Comparison of ENCODE assay signal across 8 mouse cellular contexts in genomic region chr5:143526698-143527331, GRCm38 (mm10). TPM values are rescaled to one million over a fixed set of nuclear protein-coding genes. Genes with fewer than 3 reads are reported as not detected.
DNase-seq lines count a peak whose midpoint lies in the region; ATAC-seq lines count a peak whose summit lies in the region.

No protein-coding gene starts in this region.

- H3K27me3 ChIP-seq in hindbrain, embryonic 11.5 days (ENCODE audit: control insufficient read depth, insufficient read depth, low read length), result no peaks in the 10 kb centered on the region
- no peaks in the 10 kb centered on the region for H3K27me3 ChIP-seq in liver, embryonic 11.5 days (replicated peaks; ENCODE audit: control insufficient read depth, insufficient read depth, low read length)

- peak overlapping the region; percentile 94; the same call in 1 of the 2 replicates for H3K27ac ChIP-seq in hindbrain, embryonic 11.5 days (ENCODE audit: low read depth, low read length)
- H3K27ac ChIP-seq in liver, embryonic 11.5 days (ENCODE audit: low read depth, low read length), result peak overlapping the region; percentile 100; the same call in 1 of the 2 replicates

- no peak for ATAC-seq in hindbrain, embryonic 11.5 days (ENCODE audit: low FRiP score)
- no peak for ATAC-seq in liver, embryonic 11.5 days (replicated peaks; ENCODE audit: low FRiP score)

- H3K4me1 ChIP-seq in hindbrain, embryonic 11.5 days (replicated peaks; ENCODE audit: control insufficient read depth, insufficient read depth, low read length), result peaks cover 9% of the 10 kb centered on the region; the same call in 1 of the 2 replicates
- H3K4me1 ChIP-seq in liver, embryonic 11.5 days (replicated peaks; ENCODE audit: control insufficient read depth, insufficient read depth, low read length), result peaks cover 42% of the 10 kb centered on the region

- no peaks in the 10 kb centered on the region for H3K9me3 ChIP-seq in hindbrain, embryonic 11.5 days (ENCODE audit: control insufficient read depth, low read length)
- H3K9me3 ChIP-seq in liver, embryonic 11.5 days (ENCODE audit: control insufficient read depth, low read length), result no peaks in the 10 kb centered on the region

- WGBS in hindbrain, embryonic 11.5 days, result 11% methylated on average over 28 of the region's 28 CpGs
- WGBS in liver, embryonic 11.5 days, result 5% methylated on average over 28 of the region's 28 CpGs

- peak overlapping the region; percentile 97 for H3K4me3 ChIP-seq in hindbrain, embryonic 11.5 days (ENCODE audit: low read depth, low read length)
- H3K4me3 ChIP-seq in liver, embryonic 11.5 days (ENCODE audit: low read depth, low read length), result peak overlapping the region; percentile 99

- DNase-seq in layer of hippocampus, postnatal 10 days (ENCODE audit: low spot score in 2 of 2), result peak; percentile 39 to 40
- DNase-seq in layer of hippocampus, adult 8-10 months (ENCODE audit: low spot score in 2 of 2), result no peak
- peak; percentile 63 for DNase-seq in embryo, embryonic 10.5 days (ENCODE audit: low spot score)
- peak; percentile 45 for DNase-seq in hindbrain, embryonic 11.5 days (ENCODE audit: low spot score)
- DNase-seq in liver, embryonic 11.5 days (ENCODE audit: low spot score), result peak; percentile 47
- DNase-seq in natural killer cell, adult 2 months (ENCODE audit: low spot score in 2 of 2), result peak; percentile 35 to 40
- DNase-seq in left cerebral cortex, adult 11 months (ENCODE audit: low spot score), result no peak
- no peak for DNase-seq in ovary, adult 18-20 months (ENCODE audit: low spot score)

- peak overlapping the region; percentile 62 for H3K4me2 ChIP-seq in hindbrain, embryonic 11.5 days (replicated peaks; ENCODE audit: low read depth, low read length)
- peak overlapping the region; percentile 95 for H3K4me2 ChIP-seq in liver, embryonic 11.5 days

- H3K9ac ChIP-seq in hindbrain, embryonic 11.5 days (ENCODE audit: low read depth, low read length), result peak overlapping the region; percentile 99
- peak overlapping the region; percentile 100 for H3K9ac ChIP-seq in liver, embryonic 11.5 days (ENCODE audit: low read depth, low read length)

- H3K36me3 ChIP-seq in hindbrain, embryonic 11.5 days (ENCODE audit: control insufficient read depth, insufficient read depth, low read length), result no peaks in the 10 kb centered on the region
- H3K36me3 ChIP-seq in liver, embryonic 11.5 days (ENCODE audit: control insufficient read depth, insufficient read depth, low read length), result no peaks in the 10 kb centered on the region; the same call in 1 of the 2 replicates

RNA-seq across cellular contexts. Expression of gene Rac1, which starts 1.0 kb away (rescaled TPM):
- total RNA-seq in layer of hippocampus, postnatal 10 days (2021), result 100 to 1,000 TPM; 444 to 449 TPM
- total RNA-seq in layer of hippocampus, adult 8-10 months (2022), result 100 to 1,000 TPM; 399 to 419 (median 408) TPM
- polyA plus RNA-seq in hindbrain, embryonic 11.5 days (2014; fragmentation: Nextera tagmentation; extraction: Ambion mirVana), result 471 and 512 TPM in 2 replicates
- polyA plus RNA-seq in liver, embryonic 11.5 days (2014; fragmentation: Nextera tagmentation; extraction: Ambion mirVana), result 352 and 370 TPM in 2 replicates

Comparison
In these comparisons a context has a peak if more than half of its experiments do, and no peak if none do; other contexts are left out.
1. DNase-seq: peak in layer of hippocampus, postnatal 10 days (2 of 2), embryo, embryonic 10.5 days (single experiment), hindbrain, embryonic 11.5 days (single experiment), liver, embryonic 11.5 days (single experiment) and natural killer cell, adult 2 months (2 of 2); none in layer of hippocampus, adult 8-10 months (0 of 2), left cerebral cortex, adult 11 months (single experiment) and ovary, adult 18-20 months (single experiment).